Mouse (Mus musculus): ENCODE measurements around the gene Neo1. TPM values are rescaled to one million over a fixed set of nuclear protein-coding genes. Genes with fewer than 3 reads are reported as not detected.

The Neo1 gene
- polyA plus RNA-seq (2015; fragmentation: Nextera tagmentation; extraction: Ambion mirVana), result 11.5 and 14.1 TPM in 2 replicates

DNA sequence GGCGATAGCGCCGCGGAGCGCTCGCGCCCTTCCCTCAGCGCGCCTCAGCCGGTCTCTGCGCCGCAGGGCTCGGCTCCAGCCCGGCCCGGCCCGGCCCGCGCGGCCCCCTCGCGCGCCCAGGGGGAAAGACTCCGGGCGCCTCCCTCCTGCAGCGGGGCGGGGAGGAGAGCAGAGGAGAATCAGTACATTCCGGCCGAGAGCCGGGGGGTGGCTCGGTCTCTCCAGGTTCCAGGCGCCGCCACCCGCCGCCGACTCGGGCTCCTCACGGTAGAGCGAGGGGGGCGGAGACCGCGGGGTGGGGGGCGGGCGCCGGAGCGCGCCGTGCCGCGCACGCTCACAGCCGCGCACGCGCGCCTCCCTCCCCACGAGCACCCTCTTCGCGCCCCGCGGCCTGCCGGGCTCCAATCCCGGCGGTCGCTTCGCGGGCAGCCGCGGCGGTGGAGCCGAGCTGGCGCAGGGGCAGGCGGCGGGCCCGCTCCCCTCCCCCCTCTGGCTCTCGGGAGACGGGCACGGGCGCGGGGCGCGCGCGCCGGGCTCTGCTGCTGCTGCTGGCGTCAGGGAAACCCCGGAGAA, at the start of gene Neo1:
Gene Neo1, minus strand, starts transcription at position 283 of the 573 bp plus-strand sequence.
- WGBS, result under 1% methylated on average over 42 of the region's 86 CpGs
- ATAC-seq (ENCODE audit: low FRiP score, low TSS enrichment) (peak; percentile 93), DNase-seq (ENCODE audit: low spot score) (peak; percentile 94)
- TF ChIP-seq EP300 (optimal IDR thresholded peaks at IDR 0.05), result no peak
- no peak for TF ChIP-seq CTCF (IDR thresholded peaks at IDR 0.05; ENCODE audit: low read depth)
- Histone ChIP-seq H3K27ac (replicated peaks) (peak within 1 kb of the TSS; percentile 99), H3K4me2 (replicated peaks; ENCODE audit: low read depth) (peak within 1 kb of the TSS; percentile 87), H3K4me1 (replicated peaks; ENCODE audit: control insufficient read depth, insufficient read depth) (no peaks in the 10 kb centered on the region), H3K36me3 (ENCODE audit: control insufficient read depth, insufficient read depth, low read length) (no peaks in the 10 kb centered on the region), H3K4me3 (ENCODE audit: low read depth, low read length) (peak within 1 kb of the TSS; percentile 95), H3K9ac (ENCODE audit: low read length) (peak within 1 kb of the TSS; percentile 96), H3K9me3 (ENCODE audit: control insufficient read depth, low read length) (no peaks in the 10 kb centered on the region), H3K27me3 (ENCODE audit: control insufficient read depth, insufficient read depth, low read length) (no peaks in the 10 kb centered on the region)

DNA sequence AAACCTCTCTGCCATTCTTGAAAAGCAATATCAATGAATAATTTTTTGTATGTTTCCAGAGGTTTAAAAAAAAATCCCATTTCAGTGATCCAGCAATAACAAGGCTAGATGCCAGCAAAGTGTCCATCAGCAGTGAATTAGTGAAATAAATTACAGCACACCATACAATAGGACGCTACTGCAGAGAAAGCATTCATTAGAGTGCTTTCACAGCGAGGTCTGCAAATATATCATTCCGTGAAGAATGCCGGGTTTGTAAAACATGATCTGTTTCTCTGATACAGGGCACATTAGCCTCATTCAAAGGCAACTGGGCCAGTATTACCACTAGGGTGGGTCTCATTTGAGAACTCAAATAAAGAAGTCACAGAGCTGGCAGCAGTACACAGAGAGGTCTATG, 39.4 kb upstream of the Neo1 start:
- no peak for TF ChIP-seq EP300 (optimal IDR thresholded peaks at IDR 0.05)
- TF ChIP-seq CTCF (IDR thresholded peaks at IDR 0.05; ENCODE audit: low read depth), result no peak
- DNase-seq (ENCODE audit: low spot score) (no peak), ATAC-seq (ENCODE audit: low FRiP score, low TSS enrichment) (no peak)
- 58% methylated on average over 4 of the region's 4 CpGs for WGBS
- Histone ChIP-seq H3K36me3 (ENCODE audit: control insufficient read depth, insufficient read depth, low read length) (no peaks in the 10 kb centered on the region), H3K9ac (ENCODE audit: low read length) (no peak overlapping the region), H3K27me3 (ENCODE audit: control insufficient read depth, insufficient read depth, low read length) (no peaks in the 10 kb centered on the region), H3K4me2 (replicated peaks; ENCODE audit: low read depth) (no peak overlapping the region), H3K4me1 (replicated peaks; ENCODE audit: control insufficient read depth, insufficient read depth) (no peaks in the 10 kb centered on the region), H3K27ac (replicated peaks) (no peak overlapping the region), H3K9me3 (ENCODE audit: control insufficient read depth, low read length) (no peaks in the 10 kb centered on the region), H3K4me3 (ENCODE audit: low read depth, low read length) (no peak overlapping the region)

GRCm38 (mm10) chr9:59073887-59074286, 37.6 kb upstream of the Neo1 start:
- H3K36me3 ChIP-seq (ENCODE audit: control insufficient read depth, insufficient read depth, low read length), result no peaks in the 10 kb centered on the region
- ATAC-seq (ENCODE audit: low FRiP score, low TSS enrichment), result no peak
- no peaks in the 10 kb centered on the region for H3K4me1 ChIP-seq (replicated peaks; ENCODE audit: control insufficient read depth, insufficient read depth)
- no peak for DNase-seq (ENCODE audit: low spot score)
- TF ChIP-seq CTCF (IDR thresholded peaks at IDR 0.05; ENCODE audit: low read depth) (no peak), EP300 (optimal IDR thresholded peaks at IDR 0.05) (no peak)
- H3K27ac ChIP-seq (replicated peaks), result no peak overlapping the region
- no peak overlapping the region for H3K9ac ChIP-seq (ENCODE audit: low read length)
- no peaks in the 10 kb centered on the region for H3K27me3 ChIP-seq (ENCODE audit: control insufficient read depth, insufficient read depth, low read length)
- no peak overlapping the region for H3K4me2 ChIP-seq (replicated peaks; ENCODE audit: low read depth)
- 86% methylated on average over 4 of the region's 4 CpGs for WGBS
- no peak overlapping the region for H3K4me3 ChIP-seq (ENCODE audit: low read depth, low read length)
- no peaks in the 10 kb centered on the region for H3K9me3 ChIP-seq (ENCODE audit: control insufficient read depth, low read length)

DNA sequence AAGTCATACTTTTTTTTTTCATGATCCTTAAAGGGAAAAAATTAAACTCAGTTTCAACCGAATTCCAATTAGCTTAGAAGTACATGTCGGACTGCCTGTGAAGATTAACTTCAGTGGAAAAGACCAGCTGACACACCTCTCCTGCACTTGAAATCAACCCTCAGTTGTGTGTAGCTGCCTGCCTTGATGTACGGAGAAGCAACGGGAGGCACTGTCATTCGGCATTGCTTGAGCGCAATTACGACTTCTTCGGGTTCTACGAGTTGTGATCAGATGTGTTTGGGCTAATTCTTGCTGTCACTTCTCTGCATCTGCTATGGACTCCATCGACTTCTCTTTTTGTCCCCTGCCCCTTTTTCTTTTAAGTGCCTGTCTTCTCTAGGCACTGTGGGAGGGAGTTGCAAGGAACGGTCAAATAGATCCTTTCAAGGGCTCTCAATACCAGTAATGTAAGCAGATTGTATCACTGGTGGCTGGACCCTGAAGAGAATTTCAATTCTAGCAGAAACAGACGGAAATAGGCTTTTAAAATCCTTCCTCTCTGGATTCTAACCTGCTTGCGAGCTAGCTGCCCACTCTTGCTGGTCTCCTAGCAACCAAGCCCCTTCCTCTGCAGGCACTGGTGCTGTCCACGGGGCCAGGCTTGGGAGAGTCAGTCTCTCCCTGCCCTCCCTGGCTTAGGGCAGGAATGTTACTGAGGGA, 36.0 kb upstream of the Neo1 start:
- TF ChIP-seq CTCF (IDR thresholded peaks at IDR 0.05; ENCODE audit: low read depth), result no peak
- no peak for TF ChIP-seq EP300 (optimal IDR thresholded peaks at IDR 0.05)
- 0 out of 2 replicates have a peak overlapping the region, but pooled peaks have one; percentile 6 for H3K4me2 ChIP-seq (replicated peaks; ENCODE audit: low read depth)
- no peaks in the 10 kb centered on the region for H3K36me3 ChIP-seq (ENCODE audit: control insufficient read depth, insufficient read depth, low read length)
- H3K4me3 ChIP-seq (ENCODE audit: low read depth, low read length), result no peak overlapping the region
- DNase-seq (ENCODE audit: low spot score) (no peak), ATAC-seq (ENCODE audit: low FRiP score, low TSS enrichment) (no peak)
- H3K9me3 ChIP-seq (ENCODE audit: control insufficient read depth, low read length), result no peaks in the 10 kb centered on the region
- H3K27ac ChIP-seq (replicated peaks), result no peak overlapping the region
- WGBS, result 31% methylated on average over 14 of the region's 14 CpGs
- no peaks in the 10 kb centered on the region for H3K27me3 ChIP-seq (ENCODE audit: control insufficient read depth, insufficient read depth, low read length)
- H3K4me1 ChIP-seq (replicated peaks; ENCODE audit: control insufficient read depth, insufficient read depth), result no peaks in the 10 kb centered on the region
- no peak overlapping the region for H3K9ac ChIP-seq (ENCODE audit: low read length)

GRCm38 (mm10) chr9:59071220-59071977, 35.2 kb upstream of the Neo1 start:
- peak overlapping the region; percentile 45 for H3K27ac ChIP-seq (replicated peaks)
- no peaks in the 10 kb centered on the region for H3K27me3 ChIP-seq (ENCODE audit: control insufficient read depth, insufficient read depth, low read length)
- H3K36me3 ChIP-seq (ENCODE audit: control insufficient read depth, insufficient read depth, low read length), result no peaks in the 10 kb centered on the region
- H3K4me2 ChIP-seq (replicated peaks; ENCODE audit: low read depth), result no peak overlapping the region
- ATAC-seq (ENCODE audit: low FRiP score, low TSS enrichment) (no peak), DNase-seq (ENCODE audit: low spot score) (no peak)
- H3K9me3 ChIP-seq (ENCODE audit: control insufficient read depth, low read length), result no peaks in the 10 kb centered on the region
- TF ChIP-seq EP300 (optimal IDR thresholded peaks at IDR 0.05) (no peak), CTCF (IDR thresholded peaks at IDR 0.05; ENCODE audit: low read depth) (no peak)
- no peak overlapping the region for H3K4me3 ChIP-seq (ENCODE audit: low read depth, low read length)
- H3K9ac ChIP-seq (ENCODE audit: low read length), result no peak overlapping the region
- WGBS, result 44% methylated on average over 7 of the region's 7 CpGs
- H3K4me1 ChIP-seq (replicated peaks; ENCODE audit: control insufficient read depth, insufficient read depth), result no peaks in the 10 kb centered on the region

Measured in stomach, postnatal 0 days (tissue).